Mouse (Mus musculus): Measurements from ENCODE around the gene 1810043G02Rik. TPM values are rescaled to one million over a fixed set of nuclear protein-coding genes. Genes with fewer than 3 reads are reported as not detected.

1810043G02Rik gene
- polyA plus RNA-seq, 1 experiment from 2014 or later, result 41.0 TPM

DNA sequence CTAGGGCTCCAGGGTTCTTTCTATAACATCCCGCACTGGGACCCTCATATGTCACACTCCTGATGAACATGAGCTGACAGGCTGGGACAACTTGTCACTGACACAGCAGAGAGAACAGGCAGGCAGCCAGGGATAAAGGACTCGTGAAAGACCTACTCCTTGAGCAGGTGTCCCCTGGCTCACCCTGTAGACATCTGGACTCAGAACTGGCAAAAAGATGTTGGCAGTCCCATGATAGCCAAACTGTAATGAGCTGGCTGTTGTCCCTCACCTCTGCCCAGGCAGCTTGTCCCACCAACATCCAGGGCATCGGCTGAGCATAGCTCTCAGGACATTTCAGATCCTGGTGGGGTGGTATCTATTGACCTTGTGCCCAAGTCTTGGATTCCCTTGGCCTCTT is 17.3 kb downstream of the 1810043G02Rik start:
- ATAC-seq (ENCODE audit: low FRiP score, low TSS enrichment), result no peak
- H3K4me1 ChIP-seq (ENCODE audit: control insufficient read depth, insufficient read depth, low read length), result no peaks in the 10 kb centered on the region
- H3K4me2 ChIP-seq (ENCODE audit: low read length), result no peak overlapping the region
- peaks cover 95% of the 10 kb centered on the region for H3K36me3 ChIP-seq (ENCODE audit: control insufficient read depth, insufficient read depth, low read length)
- H3K27ac ChIP-seq (replicated peaks; ENCODE audit: low read depth, low read length), result no peak overlapping the region
- no peak overlapping the region for H3K4me3 ChIP-seq (replicated peaks; ENCODE audit: low read depth, low read length)
- H3K27me3 ChIP-seq (ENCODE audit: control insufficient read depth, insufficient read depth, low read length), result no peaks in the 10 kb centered on the region
- no peak overlapping the region for H3K9ac ChIP-seq (replicated peaks; ENCODE audit: low read length)
- DNase-seq, result no peak
- H3K9me3 ChIP-seq (ENCODE audit: control insufficient read depth, low read length), result no peaks in the 10 kb centered on the region
- 94% methylated on average over 3 of the region's 3 CpGs for WGBS

DNA sequence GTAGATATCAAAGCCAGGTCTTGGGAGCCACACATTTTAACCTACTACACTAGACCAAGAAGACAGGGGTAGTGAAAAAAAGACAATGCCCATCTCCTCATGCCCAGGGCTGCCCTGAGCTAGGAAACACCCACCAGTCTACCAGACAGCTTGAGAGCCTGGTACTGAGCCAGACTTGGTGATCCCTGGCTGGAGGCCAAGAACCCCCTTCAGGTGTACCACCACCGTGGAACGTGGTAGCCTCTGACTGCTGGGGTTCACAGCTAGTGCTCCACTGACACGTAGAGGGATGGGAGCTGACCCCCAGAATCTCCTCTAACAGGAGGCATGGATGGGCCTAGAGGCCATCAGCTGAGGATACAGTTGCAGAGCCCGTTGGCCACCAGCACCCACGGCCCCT is 21.9 kb downstream of the 1810043G02Rik start:
- no peak overlapping the region for H3K27ac ChIP-seq (replicated peaks; ENCODE audit: low read depth, low read length)
- no peak overlapping the region for H3K4me2 ChIP-seq (ENCODE audit: low read length)
- no peak overlapping the region for H3K9ac ChIP-seq (replicated peaks; ENCODE audit: low read length)
- no peaks in the 10 kb centered on the region for H3K4me1 ChIP-seq (ENCODE audit: control insufficient read depth, insufficient read depth, low read length)
- H3K4me3 ChIP-seq (replicated peaks; ENCODE audit: low read depth, low read length), result no peak overlapping the region
- H3K9me3 ChIP-seq (ENCODE audit: control insufficient read depth, low read length), result no peaks in the 10 kb centered on the region
- H3K27me3 ChIP-seq (ENCODE audit: control insufficient read depth, insufficient read depth, low read length), result no peaks in the 10 kb centered on the region
- WGBS, result 92% methylated on average over 5 of the region's 5 CpGs
- DNase-seq (no peak), ATAC-seq (ENCODE audit: low FRiP score, low TSS enrichment) (no peak)
- peaks cover 81% of the 10 kb centered on the region for H3K36me3 ChIP-seq (ENCODE audit: control insufficient read depth, insufficient read depth, low read length)

DNA sequence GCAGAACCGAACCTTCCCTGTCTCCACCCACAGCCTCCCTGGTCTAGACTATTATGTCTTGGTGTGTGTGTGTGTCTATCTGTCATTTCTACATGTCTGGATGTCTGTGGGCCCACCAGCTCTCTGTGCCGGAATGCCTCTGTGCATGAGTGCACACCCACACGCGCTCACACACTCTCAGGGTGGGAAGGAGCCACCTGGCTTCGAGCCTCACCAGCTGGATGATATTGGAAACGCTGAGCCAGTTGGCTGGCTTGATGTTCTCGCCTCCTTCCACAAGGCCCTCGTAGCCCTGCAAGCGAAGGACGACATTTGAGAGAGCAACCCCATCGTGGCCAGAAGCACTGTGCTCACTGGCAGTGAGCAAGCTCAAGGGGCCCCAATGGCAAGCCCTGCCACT is 23.5 kb downstream of the 1810043G02Rik start:
- Histone ChIP-seq H3K9me3 (ENCODE audit: control insufficient read depth, low read length) (no peaks in the 10 kb centered on the region), H3K4me2 (ENCODE audit: low read length) (no peak overlapping the region), H3K4me3 (replicated peaks; ENCODE audit: low read depth, low read length) (no peak overlapping the region), H3K36me3 (ENCODE audit: control insufficient read depth, insufficient read depth, low read length) (peaks cover 65% of the 10 kb centered on the region), H3K27me3 (ENCODE audit: control insufficient read depth, insufficient read depth, low read length) (no peaks in the 10 kb centered on the region), H3K27ac (replicated peaks; ENCODE audit: low read depth, low read length) (no peak overlapping the region), H3K9ac (replicated peaks; ENCODE audit: low read length) (no peak overlapping the region), H3K4me1 (ENCODE audit: control insufficient read depth, insufficient read depth, low read length) (no peaks in the 10 kb centered on the region)
- 94% methylated on average over 11 of the region's 11 CpGs for WGBS
- DNase-seq (no peak), ATAC-seq (ENCODE audit: low FRiP score, low TSS enrichment) (no peak)

DNA sequence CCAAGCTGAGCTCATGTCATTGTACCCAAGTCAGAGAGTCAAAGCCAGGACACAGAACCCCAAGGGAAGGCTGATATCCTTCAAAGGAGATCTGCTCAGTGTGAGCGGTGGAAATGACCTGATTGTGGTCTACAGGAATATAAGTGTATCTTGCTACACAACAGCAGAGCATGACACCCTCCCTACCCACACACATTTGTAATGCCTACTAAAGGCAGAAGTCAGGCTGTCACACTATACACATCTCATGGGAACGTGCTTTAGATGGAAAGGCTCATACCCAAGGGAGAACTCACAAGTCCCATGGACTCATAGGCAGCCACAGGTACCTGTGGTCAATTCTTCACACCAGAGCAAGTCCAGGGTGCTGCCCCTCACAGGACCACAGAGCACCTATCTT is 24.0 kb downstream of the 1810043G02Rik start:
- Histone ChIP-seq H3K27ac (replicated peaks; ENCODE audit: low read depth, low read length) (no peak overlapping the region), H3K4me2 (ENCODE audit: low read length) (no peak overlapping the region), H3K9me3 (ENCODE audit: control insufficient read depth, low read length) (no peaks in the 10 kb centered on the region), H3K9ac (replicated peaks; ENCODE audit: low read length) (no peak overlapping the region), H3K36me3 (ENCODE audit: control insufficient read depth, insufficient read depth, low read length) (peaks cover 60% of the 10 kb centered on the region), H3K4me1 (ENCODE audit: control insufficient read depth, insufficient read depth, low read length) (no peaks in the 10 kb centered on the region), H3K27me3 (ENCODE audit: control insufficient read depth, insufficient read depth, low read length) (no peaks in the 10 kb centered on the region), H3K4me3 (replicated peaks; ENCODE audit: low read depth, low read length) (no peak overlapping the region)
- ATAC-seq (ENCODE audit: low FRiP score, low TSS enrichment) (no peak), DNase-seq (no peak)
- WGBS, result 98% methylated on average over 2 of the region's 2 CpGs

DNA sequence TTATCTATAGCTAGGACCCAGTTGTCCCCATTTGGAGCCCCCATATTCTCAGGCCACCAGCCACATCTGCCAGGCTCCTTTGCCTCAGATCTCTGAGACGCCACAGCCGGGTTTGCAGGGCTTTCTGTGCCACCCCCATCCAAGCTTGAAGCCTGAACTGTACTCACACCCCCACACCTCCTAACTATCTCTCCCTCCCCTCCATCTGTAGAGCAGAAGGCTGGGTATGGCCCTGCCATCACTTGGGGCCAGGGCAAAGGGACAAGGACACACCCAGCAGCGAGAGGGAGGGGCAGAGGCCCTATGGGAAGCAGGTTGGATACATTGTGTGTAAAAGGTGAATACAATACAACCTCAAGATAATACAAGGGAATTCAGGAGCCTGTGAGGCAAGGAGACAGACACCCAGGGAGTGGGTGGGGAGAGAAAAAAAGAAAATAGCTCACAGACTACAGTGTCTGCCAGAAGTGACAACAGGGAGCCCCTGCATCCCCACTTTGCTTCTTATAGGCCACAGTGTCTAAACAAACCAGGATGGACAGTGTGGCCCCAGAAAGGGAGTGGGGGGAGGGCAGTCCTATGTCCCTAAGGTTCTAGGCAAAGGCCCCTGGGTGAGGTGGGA is 26.3 kb downstream of the 1810043G02Rik start:
- whole genome bisulfite sequencing, result 92% methylated on average over 3 of the region's 3 CpGs
- H3K4me1 ChIP-seq (ENCODE audit: control insufficient read depth, insufficient read depth, low read length), result peaks cover 17% of the 10 kb centered on the region

DNA sequence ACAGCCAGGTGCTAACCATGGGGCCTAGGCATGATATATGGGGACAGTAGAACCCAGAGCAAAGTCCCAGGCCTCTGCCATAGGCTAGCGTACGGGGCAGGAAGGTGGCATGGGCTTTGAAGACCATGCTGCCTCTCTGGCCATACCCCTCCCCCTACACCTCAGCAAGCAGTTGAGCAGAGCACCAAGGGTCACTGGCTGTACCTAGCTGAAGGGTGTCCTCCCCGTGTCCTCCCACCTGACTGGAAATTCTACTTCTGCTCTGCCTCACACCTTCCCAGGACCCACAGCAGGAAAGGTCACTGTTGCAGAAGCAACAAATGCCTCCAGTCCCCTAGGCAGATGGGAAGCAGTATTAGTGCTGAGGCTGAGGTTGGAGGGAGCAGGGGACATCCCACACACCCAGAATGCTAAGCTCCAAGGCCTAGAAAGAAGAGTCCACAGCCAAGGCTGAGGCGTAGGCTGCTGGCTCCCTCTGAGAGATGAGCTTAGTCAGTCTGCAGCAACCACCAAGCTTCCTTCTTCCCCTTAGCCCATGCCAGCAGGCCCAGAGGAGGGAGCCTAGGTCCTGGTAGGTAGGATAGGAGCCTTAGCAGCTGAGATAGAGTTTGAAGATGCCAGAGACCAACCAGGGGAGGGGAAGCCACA is 27.6 kb downstream of the 1810043G02Rik start:
- H3K27me3 ChIP-seq (ENCODE audit: control insufficient read depth, insufficient read depth, low read length), result peaks cover 3% of the 10 kb centered on the region; the same call in 1 of the 2 replicates
- peaks cover 17% of the 10 kb centered on the region for H3K4me1 ChIP-seq (ENCODE audit: control insufficient read depth, insufficient read depth, low read length)
- no peak overlapping the region for H3K4me3 ChIP-seq (replicated peaks; ENCODE audit: low read depth, low read length)
- H3K4me2 ChIP-seq (ENCODE audit: low read length), result no peak overlapping the region
- DNase-seq, result no peak
- H3K9me3 ChIP-seq (ENCODE audit: control insufficient read depth, low read length), result no peaks in the 10 kb centered on the region
- ATAC-seq (ENCODE audit: low FRiP score, low TSS enrichment), result no peak
- H3K9ac ChIP-seq (replicated peaks; ENCODE audit: low read length), result no peak overlapping the region; the same call in 1 of the 2 replicates
- 92% methylated on average over 4 of the region's 4 CpGs for WGBS
- no peak overlapping the region for H3K27ac ChIP-seq (replicated peaks; ENCODE audit: low read depth, low read length)
- peaks cover 24% of the 10 kb centered on the region for H3K36me3 ChIP-seq (ENCODE audit: control insufficient read depth, insufficient read depth, low read length)

More for the DNA sequence above, 26.3 kb downstream of the 1810043G02Rik start:
- no peak overlapping the region for H3K4me2 ChIP-seq (ENCODE audit: low read length)
- peaks cover 38% of the 10 kb centered on the region for H3K36me3 ChIP-seq (ENCODE audit: control insufficient read depth, insufficient read depth, low read length)
- H3K9me3 ChIP-seq (ENCODE audit: control insufficient read depth, low read length), result no peaks in the 10 kb centered on the region
- no peak overlapping the region for H3K27ac ChIP-seq (replicated peaks; ENCODE audit: low read depth, low read length)
- H3K9ac ChIP-seq (replicated peaks; ENCODE audit: low read length), result no peak overlapping the region
- DNase-seq (no peak), ATAC-seq (ENCODE audit: low FRiP score, low TSS enrichment) (no peak)
- no peaks in the 10 kb centered on the region for H3K27me3 ChIP-seq (ENCODE audit: control insufficient read depth, insufficient read depth, low read length)
- H3K4me3 ChIP-seq (replicated peaks; ENCODE audit: low read depth, low read length), result no peak overlapping the region

DNA sequence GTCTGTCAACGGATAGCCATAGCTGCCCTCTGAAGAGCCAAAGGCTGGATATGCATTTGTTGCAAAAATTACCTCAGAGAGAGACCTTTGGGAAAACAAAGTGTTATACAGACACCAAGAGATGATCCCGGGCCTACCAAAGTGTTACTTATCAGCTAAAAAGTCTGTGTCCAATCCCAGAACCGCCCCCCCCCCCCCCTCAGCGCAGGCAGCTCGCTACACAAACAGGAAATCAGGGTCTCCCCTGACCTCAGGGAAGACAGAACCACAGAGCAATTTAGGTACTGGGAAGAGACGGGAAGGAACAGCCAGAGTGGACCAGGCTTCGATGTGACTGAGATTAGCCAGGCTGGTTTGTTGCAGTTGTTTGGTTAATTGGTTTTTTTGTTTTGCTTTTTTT is 28.9 kb downstream of the 1810043G02Rik start:
- ATAC-seq (ENCODE audit: low FRiP score, low TSS enrichment) (no peak), DNase-seq (no peak)
- no peak overlapping the region for H3K4me3 ChIP-seq (replicated peaks; ENCODE audit: low read depth, low read length)
- peak overlapping the region; percentile 11; the same call in 1 of the 2 replicates for H3K4me2 ChIP-seq (ENCODE audit: low read length)
- no peak overlapping the region for H3K9ac ChIP-seq (replicated peaks; ENCODE audit: low read length)
- 80% methylated on average over 7 of the region's 7 CpGs for WGBS
- H3K4me1 ChIP-seq (ENCODE audit: control insufficient read depth, insufficient read depth, low read length), result peaks cover 17% of the 10 kb centered on the region
- no peak overlapping the region for H3K27ac ChIP-seq (replicated peaks; ENCODE audit: low read depth, low read length)
- H3K36me3 ChIP-seq (ENCODE audit: control insufficient read depth, insufficient read depth, low read length), result peaks cover 13% of the 10 kb centered on the region
- H3K27me3 ChIP-seq (ENCODE audit: control insufficient read depth, insufficient read depth, low read length), result peaks cover 5% of the 10 kb centered on the region; the same call in 1 of the 2 replicates
- H3K9me3 ChIP-seq (ENCODE audit: control insufficient read depth, low read length), result no peaks in the 10 kb centered on the region

DNA sequence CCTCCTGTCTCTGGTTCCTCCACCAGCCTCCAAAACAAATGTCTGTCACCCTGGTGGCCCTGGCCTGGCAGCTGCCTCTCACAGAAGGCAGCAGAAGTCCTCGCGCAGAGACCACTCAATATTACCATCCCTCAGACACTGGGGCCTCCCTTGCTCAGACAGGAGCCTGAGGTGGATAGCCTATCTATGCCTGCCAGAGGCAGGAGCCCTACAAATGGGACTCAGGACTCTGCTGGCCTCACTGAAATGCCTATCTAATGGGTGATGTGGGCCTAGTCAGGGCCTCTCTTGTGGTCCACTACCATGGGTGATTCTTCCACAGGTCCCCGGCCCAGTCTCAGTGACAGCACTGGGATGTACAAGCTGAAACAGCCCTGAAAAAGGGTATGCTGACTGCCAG is 29.8 kb downstream of the 1810043G02Rik start:
- Histone ChIP-seq H3K27me3 (ENCODE audit: control insufficient read depth, insufficient read depth, low read length) (peaks cover 5% of the 10 kb centered on the region; the same call in 1 of the 2 replicates), H3K4me3 (replicated peaks; ENCODE audit: low read depth, low read length) (peak overlapping the region; percentile 82), H3K27ac (replicated peaks; ENCODE audit: low read depth, low read length) (no peak overlapping the region), H3K9ac (replicated peaks; ENCODE audit: low read length) (peak overlapping the region; percentile 86; the same call in 1 of the 2 replicates), H3K36me3 (ENCODE audit: control insufficient read depth, insufficient read depth, low read length) (0 out of 2 replicates have a peak, but pooled peaks cover 5% of the 10 kb centered on the region), H3K4me1 (ENCODE audit: control insufficient read depth, insufficient read depth, low read length) (peaks cover 17% of the 10 kb centered on the region), H3K9me3 (ENCODE audit: control insufficient read depth, low read length) (no peaks in the 10 kb centered on the region), H3K4me2 (ENCODE audit: low read length) (peak overlapping the region; percentile 87)
- DNase-seq (no peak), ATAC-seq (ENCODE audit: low FRiP score, low TSS enrichment) (no peak)
- WGBS, result 86% methylated on average over 3 of the region's 3 CpGs
